ENCODE assay signal across 10 mouse cellular contexts in the genomic region with DNA sequence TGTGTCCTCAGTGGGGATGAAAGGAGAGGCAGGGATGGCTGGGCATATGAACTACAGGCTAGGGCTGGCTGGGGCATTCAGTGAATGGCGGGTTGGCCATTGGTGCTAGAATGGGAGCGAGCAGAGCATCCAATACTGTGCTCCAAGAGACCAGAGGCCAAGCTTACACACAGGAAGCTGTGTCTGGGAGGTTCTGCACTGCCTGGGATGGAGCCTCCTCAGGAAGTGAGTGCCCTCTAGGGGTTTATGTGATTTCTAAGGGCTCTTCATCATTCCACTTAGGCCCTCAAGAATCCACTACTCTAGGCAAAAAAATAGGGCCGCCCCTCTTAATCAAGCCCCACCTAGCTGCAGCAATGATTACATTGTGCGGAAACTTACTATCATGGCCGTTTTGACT.
DNase-seq lines count a peak whose midpoint lies in the region; ATAC-seq and TF ChIP-seq lines count a peak whose summit lies in the region.
"Had no signal": no experiment of that assay in that cellular context is flagged by ENCODE, and none has a peak within 500 bp of the region (broad histone marks: within the 10 kb centered on the region; RNA-seq: fewer than 3 reads in every experiment).

No protein-coding gene starts in this region.

- intact Hi-C loops in gastrocnemius, adult 2 months (cut with DNase I), result loop anchor here (2.0 to 5.0 kb wide), 2 partner anchors 101 to 154 kb away; no protein-coding TSS in a partner anchor
- intact Hi-C loops in gastrocnemius, postnatal 36 days (cut with DNase I), result loop anchor here (5.0 kb wide), 1 partner anchor 101 kb away; no protein-coding TSS in a partner anchor

- no peaks in the 10 kb centered on the region for H3K9me3 ChIP-seq in liver, postnatal 0 days (ENCODE audit: low read length)
- H3K9me3 ChIP-seq: neural tube, embryonic 13.5 days had no signal

- no peak overlapping the region for H3K4me2 ChIP-seq in liver, postnatal 0 days (ENCODE audit: low read depth, low read length)
- H3K4me2 ChIP-seq: neural tube, embryonic 13.5 days had no signal

- no peaks in the 10 kb centered on the region for H3K36me3 ChIP-seq in liver, postnatal 0 days (replicated peaks; ENCODE audit: insufficient read depth, low read length)

- ATAC-seq in liver, postnatal 0 days, result no peak

- H3K4me3 ChIP-seq in gastrocnemius, adult 2 months, result no peak overlapping the region
- H3K4me3 ChIP-seq in liver, postnatal 0 days (ENCODE audit: low read depth, low read length), result no peak overlapping the region
- H3K4me3 ChIP-seq: neural tube, embryonic 13.5 days had no signal

- no peaks in the 10 kb centered on the region for H3K27me3 ChIP-seq in liver, postnatal 0 days (ENCODE audit: insufficient read depth, low read length)
- H3K27me3 ChIP-seq: neural tube, embryonic 13.5 days had no signal

- TF ChIP-seq CTCF in gastrocnemius, adult 2 months (IDR thresholded peaks at IDR 0.05), result peak; percentile 53
- peak; percentile 46 for TF ChIP-seq CTCF in liver, postnatal 0 days (IDR thresholded peaks at IDR 0.05; ENCODE audit: low read depth)

- H3K27ac ChIP-seq in gastrocnemius, adult 2 months, result no peak overlapping the region
- no peak overlapping the region for H3K27ac ChIP-seq in liver, postnatal 0 days (ENCODE audit: low read depth)
- H3K27ac ChIP-seq: neural tube, embryonic 13.5 days had no signal

- H3K4me1 ChIP-seq in liver, postnatal 0 days (ENCODE audit: insufficient read depth), result peaks cover 2% of the 10 kb centered on the region; the same call in 1 of the 2 replicates

- WGBS in liver, postnatal 0 days (ENCODE audit: insufficient replicate concordance), result 65% methylated on average over 5 of the region's 5 CpGs

- no peak overlapping the region for H3K9ac ChIP-seq in liver, postnatal 0 days (replicated peaks)
- H3K9ac ChIP-seq: neural tube, embryonic 13.5 days had no signal

- no peak for TF ChIP-seq EP300 in liver, postnatal 0 days (IDR thresholded peaks at IDR 0.05; ENCODE audit: low read depth)

- no peak for DNase-seq in gastrocnemius, adult 2 months
- DNase-seq in gastrocnemius, postnatal 36 days, result no peak
- peak; percentile 30 for DNase-seq in thymus, postnatal 14 days
- no peak for DNase-seq in thymus, adult 18-20 months
- no peak for DNase-seq in liver, postnatal 0 days
- DNase-seq in right cerebral cortex, postnatal 36 days (ENCODE audit: low spot score in 2 of 2), result no peak
- DNase-seq in spleen, postnatal 10 days (ENCODE audit: low spot score in 2 of 2), result no peak
- no peak for DNase-seq in cerebellum, postnatal 25 days
- DNase-seq: gastrocnemius, postnatal 10 days had no signal
